Mouse (Mus musculus) erythroblast, adult 5-6 weeks (primary cell): Measurements from ENCODE around the gene Gpc1. TPM values are rescaled to one million over a fixed set of nuclear protein-coding genes. Genes with fewer than 3 reads are reported as not detected.

Experiments used
- total RNA-seq, 2 experiments: library from RNA; stranded (forward) in 1 of 2; stranded (reverse) in 1 of 2; fragments of 150-400 nt in 1 of 2; fragments of 200-764, 138-1000 nt in 1 of 2; gene quantifications; 2 replicates each; pipeline versions ENCODE4 v1.2.3 to v1.2.4; 2015 to 2017; ENCODE audit warnings: low replicate concordance in 2 of 2

Gene Gpc1
- total RNA-seq, 2 experiments from 2014 or later: 6.8 to 9.6 TPM

Other genes with a start within 250 kb of the Gpc1 start
- gene Olfr1412, start 245.9 kb upstream of the Gpc1 start, total RNA-seq (2015; ENCODE audit: low replicate concordance): not detected in 2 replicates
- gene Olfr1412, start 245.9 kb upstream of the Gpc1 start, total RNA-seq (2017; ENCODE audit: low replicate concordance): not detected in 2 replicates
- not detected in 2 replicates for gene Olfr1411, start 237.2 kb upstream of the Gpc1 start, total RNA-seq (2015; ENCODE audit: low replicate concordance)
- gene Olfr1411, start 237.2 kb upstream of the Gpc1 start, total RNA-seq (2017; ENCODE audit: low replicate concordance): not detected in 2 replicates
- not detected in 2 replicates for gene Olfr1410, start 225.9 kb upstream of the Gpc1 start, total RNA-seq (2015; ENCODE audit: low replicate concordance)
- gene Olfr1410, start 225.9 kb upstream of the Gpc1 start, total RNA-seq (2017; ENCODE audit: low replicate concordance): not detected in 2 replicates
- not detected in 2 replicates for gene Olfr12, start 213.9 kb upstream of the Gpc1 start, total RNA-seq (2015; ENCODE audit: low replicate concordance)
- gene Olfr12, start 213.9 kb upstream of the Gpc1 start, total RNA-seq (2017; ENCODE audit: low replicate concordance): not detected in 2 replicates
- gene Cops9, start 189.7 kb upstream of the Gpc1 start, total RNA-seq (2015; ENCODE audit: low replicate concordance): 37.2 and 48.6 TPM in 2 replicates
- gene Cops9, start 189.7 kb upstream of the Gpc1 start, total RNA-seq (2017; ENCODE audit: low replicate concordance): 8.2 and 24.3 TPM in 2 replicates
- not detected in 2 replicates for gene Otos, start 182.8 kb upstream of the Gpc1 start, total RNA-seq (2015; ENCODE audit: low replicate concordance)
- 0.70 and 1.1 TPM in 2 replicates for gene Otos, start 182.8 kb upstream of the Gpc1 start, total RNA-seq (2017; ENCODE audit: low replicate concordance)
- gene Ankmy1, start 71.3 kb downstream of the Gpc1 start, total RNA-seq (2015; ENCODE audit: low replicate concordance): not detected in 2 replicates
- not detected in 2 replicates for gene Ankmy1, start 71.3 kb downstream of the Gpc1 start, total RNA-seq (2017; ENCODE audit: low replicate concordance)
- 5.4 TPM in 1 of 2 replicates, not detected in the other for gene Dusp28, start 75.3 kb downstream of the Gpc1 start, total RNA-seq (2015; ENCODE audit: low replicate concordance)
- 0.68 TPM in 1 of 2 replicates, not detected in the other for gene Dusp28, start 75.3 kb downstream of the Gpc1 start, total RNA-seq (2017; ENCODE audit: low replicate concordance)
- 8.4 and 13.6 TPM in 2 replicates for gene Rnpepl1, start 79.1 kb downstream of the Gpc1 start, total RNA-seq (2015; ENCODE audit: low replicate concordance)
- gene Rnpepl1, start 79.1 kb downstream of the Gpc1 start, total RNA-seq (2017; ENCODE audit: low replicate concordance): 3.8 and 14.1 TPM in 2 replicates
- 1.9 TPM in 1 of 2 replicates, not detected in the other for gene Capn10, start 102.7 kb downstream of the Gpc1 start, total RNA-seq (2015; ENCODE audit: low replicate concordance)
- gene Capn10, start 102.7 kb downstream of the Gpc1 start, total RNA-seq (2017; ENCODE audit: low replicate concordance): 2.1 and 18.5 TPM in 2 replicates
- gene Gpr35, start 119.2 kb downstream of the Gpc1 start, total RNA-seq (2015; ENCODE audit: low replicate concordance): 1.2 and 4.2 TPM in 2 replicates
- gene Gpr35, start 119.2 kb downstream of the Gpc1 start, total RNA-seq (2017; ENCODE audit: low replicate concordance): 1.1 and 3.2 TPM in 2 replicates
- not detected in 2 replicates for gene Aqp12, start 174.7 kb downstream of the Gpc1 start, total RNA-seq (2015; ENCODE audit: low replicate concordance)
- gene Aqp12, start 174.7 kb downstream of the Gpc1 start, total RNA-seq (2017; ENCODE audit: low replicate concordance): not detected in 2 replicates